Mouse (Mus musculus) megakaryocyte, adult 5-6 weeks (primary cell): Measurements from ENCODE around the gene Cuta. TPM values are rescaled to one million over a fixed set of nuclear protein-coding genes. Genes with fewer than 3 reads are reported as not detected.
"Not testable (repeated sequence)": the region's sequence is repeated elsewhere in the genome, so short reads cannot be mapped to it uniquely, and the experiment has no call there.

Experiments used
- ATAC-seq: 2 replicates; pipeline ENCODE4 v1.8.0; 2016; ENCODE audit warnings: mild to moderate bottlenecking, inconsistent platforms; ENCODE audit not compliant: poor library complexity, severe bottlenecking
- total RNA-seq, 2 experiments: library from RNA; stranded (forward) in 1 of 2; stranded (reverse) in 1 of 2; fragments of 153-499, 151-499 nt in 1 of 2; fragments of 221-1000, 200-1000 nt in 1 of 2; gene quantifications; 2 replicates each; pipeline versions ENCODE4 v1.2.3 to v1.2.4; 2015 to 2017

Cuta gene
- total RNA-seq (2015) (138 and 155 TPM in 2 replicates), total RNA-seq (2017) (56.9 and 73.0 TPM in 2 replicates)

- ATAC-seq: peak; percentile 96
Measured at GRCm38 (mm10) chr17:26939178-26939972, at the start of gene Cuta. Cuta (minus strand) TSS chr17:26939569.

- no peak for ATAC-seq
Measured at GRCm38 (mm10) chr17:26985503-26986179, 46.3 kb upstream of the Cuta start.

DNA sequence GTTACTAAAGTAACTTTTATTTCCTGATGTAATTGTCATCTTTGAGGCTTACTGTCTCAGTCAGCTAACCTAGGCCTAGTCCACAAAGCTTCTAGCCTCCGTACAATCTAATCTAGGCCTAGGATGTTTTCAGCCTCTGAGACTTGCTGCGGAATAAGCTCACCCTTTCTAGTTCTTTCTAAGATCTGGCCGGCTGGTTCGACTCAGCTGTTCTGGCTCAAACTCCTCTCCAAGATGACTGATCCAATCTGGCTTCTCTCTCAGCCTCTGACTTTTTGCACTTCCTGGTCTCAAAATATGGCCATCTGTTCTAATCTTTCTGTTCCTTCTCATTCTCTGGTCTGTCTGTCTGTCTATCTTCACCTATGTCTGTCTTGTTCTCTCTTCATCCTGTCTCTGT is 44.0 kb upstream of the Cuta start:
- ATAC-seq: no peak

DNA sequence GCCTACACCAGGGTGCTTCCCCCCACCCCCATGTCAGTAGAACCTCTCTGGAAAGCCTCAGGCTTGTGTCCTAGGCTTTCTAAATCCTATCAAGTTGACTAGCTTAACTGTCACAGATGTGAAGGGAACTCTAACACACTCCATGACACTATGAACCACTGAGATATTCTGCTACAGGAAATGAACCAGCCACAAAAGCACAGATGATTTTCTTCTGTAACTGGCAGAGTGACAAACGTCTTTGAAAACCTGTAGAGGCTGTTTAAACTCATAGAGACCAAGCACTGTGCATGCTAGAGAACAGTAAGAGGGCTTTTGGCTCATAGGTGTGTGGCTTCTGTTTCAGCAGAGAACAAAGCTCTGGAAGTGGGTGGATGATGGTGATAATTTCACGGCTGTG is 41.7 kb upstream of the Cuta start:
- ATAC-seq: no peak

DNA sequence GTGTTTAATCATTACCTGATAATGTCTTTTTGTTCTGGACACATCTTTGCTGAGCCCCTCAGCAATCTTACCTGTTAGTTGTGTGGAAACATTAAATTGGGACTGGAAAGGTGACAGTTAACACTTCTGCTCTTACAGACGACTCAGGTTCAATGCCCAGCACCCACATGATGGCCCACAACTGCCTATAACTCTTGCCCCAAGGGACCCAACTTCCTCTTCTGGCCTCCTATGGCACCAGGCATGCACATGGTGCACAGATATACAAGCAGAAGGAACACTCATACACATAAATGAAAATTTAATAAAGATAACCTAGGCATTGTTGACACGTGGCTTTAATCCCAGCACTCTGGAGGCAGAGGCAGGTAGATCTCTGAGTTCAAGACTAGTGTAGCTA is 40.1 kb upstream of the Cuta start:
- ATAC-seq: no peak

DNA sequence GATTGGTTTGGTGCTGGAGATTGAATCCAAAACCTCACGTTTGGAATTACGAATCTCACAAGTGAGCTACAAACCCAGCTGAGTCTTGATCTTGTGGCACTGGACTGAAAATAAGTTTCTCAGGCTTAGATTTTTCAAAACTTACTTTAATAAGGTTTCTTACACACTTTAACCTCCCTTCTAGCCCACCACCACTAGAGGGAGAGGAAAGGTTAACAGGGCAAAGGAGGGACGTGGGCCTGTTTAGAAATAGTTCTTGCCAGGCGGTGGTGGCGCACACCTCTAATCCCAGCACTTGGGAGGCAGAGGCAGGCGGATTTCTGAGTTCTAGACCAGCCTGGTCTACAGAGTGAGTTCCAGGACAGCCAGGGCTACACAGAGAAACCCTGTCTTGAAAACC is 38.0 kb upstream of the Cuta start:
- not testable (repeated sequence) for ATAC-seq

GRCm38 (mm10) chr17:26975415-26975814 is 36.0 kb upstream of the Cuta start:
- ATAC-seq: no peak

DNA sequence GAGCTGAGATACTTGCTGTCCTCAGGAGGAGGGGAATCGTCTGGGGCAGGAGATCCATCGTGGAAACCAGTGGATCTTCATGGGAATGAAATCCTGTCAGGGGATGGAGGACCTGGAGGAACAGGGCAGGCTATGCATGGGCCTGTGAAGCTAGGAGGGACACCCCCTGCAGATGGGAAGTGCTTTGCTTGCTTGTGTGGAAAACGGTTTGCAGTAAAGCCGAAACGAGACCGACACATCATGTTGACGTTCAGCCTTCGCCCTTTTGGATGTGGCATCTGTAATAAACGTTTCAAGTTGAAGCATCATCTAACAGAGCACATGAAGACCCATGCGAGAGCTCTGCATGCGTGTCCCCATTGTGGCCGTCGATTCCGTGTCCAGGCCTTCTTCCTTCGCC is 35.2 kb upstream of the Cuta start:
- no peak for ATAC-seq

DNA sequence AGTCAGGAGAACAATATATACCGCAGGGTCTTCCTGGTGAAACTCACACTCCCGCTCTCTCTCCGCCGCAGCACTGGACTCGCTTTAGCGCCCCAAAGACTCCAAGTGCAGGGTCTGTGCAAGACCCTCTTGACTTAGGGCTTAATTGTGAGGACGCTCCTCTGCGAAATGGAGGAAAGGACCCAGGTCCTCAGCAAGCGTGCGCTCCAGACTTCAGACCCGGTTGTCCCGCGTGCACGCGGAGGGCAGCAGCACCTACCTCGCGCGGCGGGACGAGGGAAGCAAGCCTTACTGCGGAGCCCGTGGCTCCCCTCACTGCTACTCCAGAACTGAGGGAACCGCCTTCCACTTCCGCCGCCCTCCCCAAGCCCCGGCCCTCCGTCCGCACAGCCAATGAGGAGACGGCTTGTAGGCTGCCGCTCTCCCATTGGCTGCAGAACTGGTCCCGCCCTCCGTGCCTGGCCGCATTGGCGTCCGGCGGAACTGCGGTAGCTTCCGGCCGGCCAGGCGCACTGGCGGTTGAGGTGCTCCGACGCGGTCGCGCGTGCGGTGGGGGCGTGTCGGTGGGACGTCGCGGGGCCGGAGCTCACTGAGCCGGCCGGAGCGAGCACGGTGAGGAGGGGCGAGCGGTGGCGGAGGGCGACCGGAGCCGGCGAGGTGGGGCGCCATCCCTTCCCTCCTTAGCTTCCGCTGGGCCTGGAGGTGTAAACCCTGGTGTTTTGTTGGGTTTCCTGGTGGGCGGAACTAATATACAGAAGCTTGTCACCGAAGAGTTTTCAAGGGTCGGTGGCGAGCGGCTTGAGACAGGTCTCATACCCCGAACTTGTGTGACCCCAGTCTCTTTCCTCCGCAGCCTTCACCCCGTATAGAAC is 33.6 kb upstream of the Cuta start, which contains the start of gene Zbtb9:
TSS of gene Zbtb9 (plus strand) at position 465 of the 872 bp plus-strand sequence.
- peak; percentile 99 for ATAC-seq

- no peak for ATAC-seq
Measured at GRCm38 (mm10) chr17:26972107-26972506, 32.7 kb upstream of the Cuta start.

GRCm38 (mm10) chr17:26971247-26971905 is 32.0 kb upstream of the Cuta start:
- no peak for ATAC-seq

GRCm38 (mm10) chr17:26970221-26970620 is 30.9 kb upstream of the Cuta start:
- no peak for ATAC-seq

- no peak for ATAC-seq
Measured at GRCm38 (mm10) chr17:26969257-26969656, 29.9 kb upstream of the Cuta start.

GRCm38 (mm10) chr17:26968200-26968611 is 28.8 kb upstream of the Cuta start:
- no peak for ATAC-seq

DNA sequence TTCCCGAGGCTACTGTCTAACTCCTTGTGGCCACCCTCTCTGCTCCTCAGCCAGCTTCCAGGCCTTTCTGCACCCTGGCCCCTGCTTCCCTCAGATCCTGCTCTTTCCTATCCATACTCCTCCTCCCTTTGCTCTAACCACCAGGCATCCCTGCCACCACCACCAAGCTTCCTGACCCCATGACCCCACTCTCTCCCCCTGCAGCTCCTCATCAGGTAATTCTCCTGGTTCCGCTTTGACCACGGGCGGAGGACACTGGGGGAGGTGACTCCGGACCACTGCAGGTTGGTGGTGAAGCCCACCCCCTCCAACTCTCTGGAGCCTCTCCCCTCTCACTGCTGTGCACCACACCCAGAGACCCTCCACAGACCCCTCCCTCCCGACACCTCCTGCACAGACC is 28.1 kb upstream of the Cuta start:
- ATAC-seq: no peak

GRCm38 (mm10) chr17:26966993-26967392 is 27.6 kb upstream of the Cuta start:
- ATAC-seq: no peak

DNA sequence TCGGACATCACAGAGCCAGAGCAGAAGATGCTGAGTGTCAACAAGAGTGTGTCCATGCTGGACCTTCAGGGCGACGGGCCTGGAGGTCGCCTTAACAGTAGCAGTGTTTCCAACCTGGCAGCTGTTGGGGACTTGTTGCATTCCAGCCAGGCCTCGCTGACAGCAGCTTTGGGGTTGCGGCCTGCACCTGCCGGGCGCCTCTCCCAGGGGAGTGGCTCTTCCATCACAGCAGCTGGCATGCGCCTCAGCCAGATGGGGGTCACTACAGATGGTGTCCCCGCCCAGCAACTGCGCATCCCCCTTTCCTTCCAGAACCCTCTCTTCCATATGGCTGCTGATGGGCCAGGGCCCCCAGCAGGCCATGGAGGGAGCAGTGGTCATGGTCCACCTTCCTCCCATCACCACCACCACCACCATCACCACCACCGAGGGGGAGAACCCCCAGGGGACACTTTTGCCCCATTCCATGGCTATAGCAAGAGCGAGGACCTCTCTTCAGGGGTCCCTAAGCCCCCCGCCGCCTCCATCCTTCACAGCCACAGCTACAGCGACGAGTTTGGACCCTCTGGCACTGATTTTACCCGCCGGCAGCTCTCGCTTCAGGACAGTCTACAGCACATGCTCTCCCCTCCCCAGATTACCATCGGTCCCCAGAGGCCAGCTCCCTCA is 22.3 kb upstream of the Cuta start:
- ATAC-seq: no peak

DNA sequence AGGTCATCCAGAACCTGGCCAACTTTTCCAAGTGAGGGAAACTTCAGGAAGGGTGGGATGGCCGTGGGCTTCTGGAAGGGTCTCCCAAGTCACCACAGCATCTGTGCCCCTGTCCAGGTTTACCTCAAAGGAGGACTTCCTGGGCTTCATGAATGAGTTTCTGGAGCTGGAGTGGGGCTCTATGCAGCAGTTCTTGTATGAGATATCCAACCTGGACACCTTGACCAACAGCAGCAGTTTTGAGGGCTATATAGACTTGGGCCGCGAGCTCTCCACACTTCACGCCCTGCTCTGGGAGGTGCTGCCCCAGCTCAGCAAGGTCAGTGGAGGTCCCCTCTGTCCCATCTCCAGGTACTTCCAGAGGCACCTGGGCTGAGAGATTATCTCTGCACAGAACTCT is 20.4 kb upstream of the Cuta start:
- no peak for ATAC-seq

GRCm38 (mm10) chr17:26958880-26959279 is 19.5 kb upstream of the Cuta start:
- ATAC-seq: no peak

- no peak for ATAC-seq
Measured at GRCm38 (mm10) chr17:26957872-26958271, 18.5 kb upstream of the Cuta start.
